Mouse (Mus musculus) ES-E14 (cell line): Measurements from ENCODE around the gene Hmgxb4.

Source experiments
- CHD2 ChIP-seq: IDR thresholded peaks from 2 replicates; pipeline ENCODE4 v1.6.1; 2014; ENCODE audit warnings: mild to moderate bottlenecking, low read depth, low read length, inconsistent platforms
- MAFK ChIP-seq: IDR thresholded peaks from 2 replicates; pipeline ENCODE4 v1.6.1; 2014; ENCODE audit warnings: mild to moderate bottlenecking, low read depth, low read length, inconsistent platforms; ENCODE audit not compliant: insufficient read depth
- ZNF384 ChIP-seq: IDR thresholded peaks from 2 replicates; pipeline ENCODE4 v1.6.1; 2012; ENCODE audit warnings: low read depth, low read length, inconsistent platforms

- TF ChIP-seq ZNF384, result no peak
- no peak for TF ChIP-seq MAFK
- no peak for TF ChIP-seq CHD2
Observed at GRCm38 (mm10) chr8:75078851-75079250, 85.7 kb downstream of the Hmgxb4 start.
